Comparison of ENCODE assay signal across 8 mouse cellular contexts in genomic region chr13:97282051-97282910, GRCm38 (mm10). TPM values are rescaled to one million over a fixed set of nuclear protein-coding genes. Genes with fewer than 3 reads are reported as not detected.
DNase-seq lines count a peak whose midpoint lies in the region; ATAC-seq and TF ChIP-seq lines count a peak whose summit lies in the region.

No protein-coding gene starts in this region.

- DNase-seq in kidney, postnatal 0 days (ENCODE audit: low spot score) = peak; percentile 79
- DNase-seq in kidney, adult 2 months = no peak
- peak; percentile 58 for DNase-seq in limb, embryonic 10.5 days (ENCODE audit: low spot score)
- peak; percentile 26 for DNase-seq in midbrain, postnatal 0 days (ENCODE audit: low spot score)
- no peak for DNase-seq in gastrocnemius, postnatal 10 days
- no peak for DNase-seq in thymus, postnatal 10 days (ENCODE audit: low spot score in 2 of 2)
- DNase-seq in spleen, postnatal 4 days (ENCODE audit: low spot score in 2 of 2) = no peak

- no peaks in the 10 kb centered on the region for H3K9me3 ChIP-seq in kidney, postnatal 0 days (replicated peaks; ENCODE audit: low read length)
- no peaks in the 10 kb centered on the region for H3K9me3 ChIP-seq in limb, embryonic 10.5 days (replicated peaks)
- no peaks in the 10 kb centered on the region for H3K9me3 ChIP-seq in midbrain, postnatal 0 days (ENCODE audit: low read length)

- H3K27me3 ChIP-seq in kidney, postnatal 0 days (ENCODE audit: insufficient read depth, low read length) = no peaks in the 10 kb centered on the region
- no peaks in the 10 kb centered on the region for H3K27me3 ChIP-seq in kidney, adult 2 months (replicated peaks; ENCODE audit: control insufficient read depth, insufficient read depth, low read length)
- H3K27me3 ChIP-seq in limb, embryonic 10.5 days (ENCODE audit: low read depth, poor library complexity, severe bottlenecking) = peaks cover 39% of the 10 kb centered on the region
- H3K27me3 ChIP-seq in midbrain, postnatal 0 days (ENCODE audit: insufficient read depth, low read length) = no peaks in the 10 kb centered on the region

- peak overlapping the region; percentile 47; the same call in 1 of the 2 replicates for H3K27ac ChIP-seq in kidney, postnatal 0 days
- no peak overlapping the region for H3K27ac ChIP-seq in kidney, adult 2 months (ENCODE audit: insufficient read depth, low read depth, low read length)
- H3K27ac ChIP-seq in embryonic fibroblast, embryonic 13.5 days (ENCODE audit: insufficient read depth, low read length) = no peak overlapping the region
- peak overlapping the region; percentile 51; the same call in 1 of the 2 replicates for H3K27ac ChIP-seq in limb, embryonic 10.5 days
- no peak overlapping the region for H3K27ac ChIP-seq in midbrain, postnatal 0 days (ENCODE audit: low read depth, low read length)

- H3K36me3 ChIP-seq in kidney, postnatal 0 days (ENCODE audit: insufficient read depth, low read length) = no peaks in the 10 kb centered on the region
- no peaks in the 10 kb centered on the region for H3K36me3 ChIP-seq in kidney, adult 2 months (ENCODE audit: control insufficient read depth, insufficient read depth, low read length)
- no peaks in the 10 kb centered on the region for H3K36me3 ChIP-seq in limb, embryonic 10.5 days
- no peaks in the 10 kb centered on the region for H3K36me3 ChIP-seq in midbrain, postnatal 0 days (ENCODE audit: insufficient read depth, low read length)

- 26% methylated on average over 26 of the region's 26 CpGs for WGBS in kidney, postnatal 0 days
- 46% methylated on average over 26 of the region's 26 CpGs for WGBS in kidney, adult 2 months
- WGBS in limb, embryonic 10.5 days = 10% methylated on average over 26 of the region's 26 CpGs
- WGBS in midbrain, postnatal 0 days = 23% methylated on average over 26 of the region's 26 CpGs

- no peak for TF ChIP-seq CTCF in kidney, postnatal 0 days (IDR thresholded peaks at IDR 0.05; ENCODE audit: low read depth)
- TF ChIP-seq CTCF in kidney, adult 2 months (conservative IDR thresholded peaks at IDR 0.05; ENCODE audit: insufficient read depth, insufficient read length, low read depth, low read length) = no peak
- TF ChIP-seq CTCF in embryonic fibroblast, embryonic 13.5 days (IDR thresholded peaks at IDR 0.05; ENCODE audit: borderline replicate concordance, insufficient read depth, low read length) = peak; percentile 16; the same call in 1 of the 2 replicates
- TF ChIP-seq CTCF in midbrain, postnatal 0 days (IDR thresholded peaks at IDR 0.05) = no peak

- H3K4me3 ChIP-seq in kidney, postnatal 0 days (replicated peaks; ENCODE audit: low read depth, low read length) = no peak overlapping the region
- H3K4me3 ChIP-seq in kidney, adult 2 months (ENCODE audit: insufficient read depth, low read depth, low read length) = no peak overlapping the region
- no peak overlapping the region for H3K4me3 ChIP-seq in embryonic fibroblast, embryonic 13.5 days (ENCODE audit: insufficient read depth, low read length)
- H3K4me3 ChIP-seq in limb, embryonic 10.5 days = peak overlapping the region; percentile 44
- peak overlapping the region; percentile 14; the same call in 1 of the 2 replicates for H3K4me3 ChIP-seq in midbrain, postnatal 0 days (ENCODE audit: low read depth, low read length)

- H3K9ac ChIP-seq in kidney, postnatal 0 days (ENCODE audit: low read depth, low read length) = no peak overlapping the region
- no peak overlapping the region for H3K9ac ChIP-seq in midbrain, postnatal 0 days (replicated peaks; ENCODE audit: low read length, poor library complexity, severe bottlenecking)

- 0 out of 2 replicates have a peak, but pooled peaks cover 9% of the 10 kb centered on the region for H3K4me1 ChIP-seq in kidney, postnatal 0 days (replicated peaks; ENCODE audit: insufficient read depth, low read length)
- H3K4me1 ChIP-seq in kidney, adult 2 months (ENCODE audit: control insufficient read depth, insufficient read depth, low read length) = no peaks in the 10 kb centered on the region; the same call in 1 of the 2 replicates
- no peaks in the 10 kb centered on the region; the same call in 1 of the 2 replicates for H3K4me1 ChIP-seq in embryonic fibroblast, embryonic 13.5 days (ENCODE audit: control insufficient read depth, insufficient read depth, low read length)
- peaks cover 15% of the 10 kb centered on the region for H3K4me1 ChIP-seq in limb, embryonic 10.5 days
- H3K4me1 ChIP-seq in midbrain, postnatal 0 days (ENCODE audit: insufficient read depth, low read length) = peaks cover 6% of the 10 kb centered on the region; the same call in 1 of the 2 replicates

- TF ChIP-seq POLR2A in kidney, adult 2 months (IDR thresholded peaks at IDR 0.05; ENCODE audit: low read depth, low read length) = no peak
- no peak for TF ChIP-seq POLR2A in embryonic fibroblast, embryonic 13.5 days (IDR thresholded peaks at IDR 0.05; ENCODE audit: low read depth, low read length)

- peak overlapping the region; percentile 38 for H3K4me2 ChIP-seq in kidney, postnatal 0 days (ENCODE audit: low read length)
- H3K4me2 ChIP-seq in midbrain, postnatal 0 days (ENCODE audit: low read depth, low read length, poor library complexity, severe bottlenecking) = peak overlapping the region; percentile 44

- no peak for ATAC-seq in kidney, postnatal 0 days (replicated peaks; ENCODE audit: low FRiP score, low read depth)
- no peak for ATAC-seq in midbrain, postnatal 0 days (ENCODE audit: low FRiP score)

RNA-seq across cellular contexts. Expression of gene Enc1, which starts 41.4 kb away (rescaled TPM):
- polyA plus RNA-seq in kidney, postnatal 0 days (2015; fragmentation: Nextera tagmentation; extraction: Ambion mirVana) = 8.1 and 9.2 TPM in 2 replicates
- 2.7 and 3.6 TPM in 2 replicates for polyA plus RNA-seq in kidney, adult 2 months (2012; rRNA removed)
- polyA plus RNA-seq in embryonic fibroblast, embryonic 13.5 days (2011; ENCODE audit: insufficient read length, low read depth, missing spikeins) = 58.2 and 59.1 TPM in 2 replicates
- 2.5 and 4.3 TPM in 2 replicates for polyA plus RNA-seq in limb, embryonic 10.5 days (2016; fragmentation: Nextera tagmentation; extraction: Ambion mirVana)
- 326 and 348 TPM in 2 replicates for total RNA-seq in midbrain, postnatal 0 days (2014; rRNA removed)
- 54.0 and 54.2 TPM in 2 replicates for polyA plus RNA-seq in midbrain, postnatal 0 days (2015; fragmentation: Nextera tagmentation; extraction: Ambion mirVana)
- total RNA-seq in gastrocnemius, postnatal 10 days (2021) = 1 to 10 TPM; 6.4 to 8.2 TPM

Comparison
In these comparisons a context has a peak if more than half of its experiments do, and no peak if none do; other contexts are left out.
1. DNase-seq: peak in kidney, postnatal 0 days (single experiment), limb, embryonic 10.5 days (single experiment) and midbrain, postnatal 0 days (single experiment); none in kidney, adult 2 months (single experiment), gastrocnemius, postnatal 10 days (single experiment), thymus, postnatal 10 days (0 of 2) and spleen, postnatal 4 days (0 of 2).
2. H3K27ac ChIP-seq: peak in kidney, postnatal 0 days (single experiment) and limb, embryonic 10.5 days (single experiment); none in kidney, adult 2 months (single experiment), embryonic fibroblast, embryonic 13.5 days (single experiment) and midbrain, postnatal 0 days (single experiment).
3. H3K4me3 ChIP-seq: peak in limb, embryonic 10.5 days (single experiment) and midbrain, postnatal 0 days (single experiment); none in kidney, postnatal 0 days (single experiment), kidney, adult 2 months (single experiment) and embryonic fibroblast, embryonic 13.5 days (single experiment).